Mouse (Mus musculus): ENCODE results near the gene Scn7a.

The Scn7a gene

GRCm38 (mm10) chr2:66784765-66785164, at the start of gene Scn7a:
Gene Scn7a, minus strand, starts transcription at chr2:66784914.
- in situ Hi-C loops (cut with MboI, MseI): no loop called here

GRCm38 (mm10) chr2:66827729-66828128, 43.0 kb upstream of the Scn7a start:
- in situ Hi-C loops (cut with MboI, MseI): no loop called here

GRCm38 (mm10) chr2:66819862-66820559, 35.3 kb upstream of the Scn7a start:
- in situ Hi-C loops (cut with MboI, MseI): no loop called here

DNA sequence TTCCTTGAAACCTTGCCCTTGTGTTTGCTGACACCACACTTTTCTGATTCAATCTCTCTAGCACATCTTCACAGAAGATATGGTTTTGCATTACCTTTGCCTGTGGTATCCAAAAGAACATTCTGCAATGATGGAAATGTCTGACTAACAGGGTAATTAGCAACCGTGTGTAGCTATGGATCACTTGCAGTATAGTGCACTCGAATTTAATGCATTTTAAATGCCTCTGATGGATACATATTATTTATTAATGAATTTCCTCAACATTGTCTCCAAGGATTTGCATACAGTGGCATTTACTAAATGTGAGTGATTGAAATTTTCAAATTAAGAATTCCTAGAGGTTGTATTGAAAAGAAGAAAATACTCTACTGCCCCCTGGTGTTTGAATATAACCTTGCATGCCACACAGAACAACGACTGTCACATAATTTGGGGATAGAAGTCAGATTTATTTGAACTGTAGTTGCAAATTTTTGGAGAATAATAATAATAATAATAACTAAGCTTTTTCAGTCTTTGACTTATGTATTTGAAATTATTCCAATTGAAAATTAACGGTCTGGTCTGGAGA, 15.0 kb upstream of the Scn7a start:
- in situ Hi-C loops (cut with MboI, MseI): no loop called here

- in situ Hi-C loops (cut with MboI, MseI): no loop called here
Observed at GRCm38 (mm10) chr2:66797493-66797892, 12.8 kb upstream of the Scn7a start.

DNA sequence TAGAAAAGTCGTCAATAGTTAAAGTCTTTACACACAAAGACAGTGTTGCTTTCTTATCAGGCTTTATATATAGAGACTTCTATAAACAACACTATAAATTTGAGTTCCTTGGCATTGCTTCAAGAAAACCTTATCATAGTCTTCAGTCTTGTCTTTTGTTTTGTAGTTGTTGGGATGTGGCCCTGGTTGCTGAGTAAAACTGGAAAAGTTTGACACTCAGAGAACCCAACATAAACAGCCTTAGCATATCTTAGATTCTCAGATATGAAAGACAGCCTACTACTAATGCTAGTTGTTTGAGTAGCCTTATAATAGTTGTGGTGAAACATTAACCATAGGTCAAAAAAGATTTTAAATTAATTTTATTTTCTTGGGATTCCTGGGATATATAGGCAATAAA, 6.9 kb upstream of the Scn7a start:
- in situ Hi-C loops (cut with MboI, MseI): no loop called here

- in situ Hi-C loops (cut with MboI, MseI): no loop called here
Observed at GRCm38 (mm10) chr2:66780884-66781283, 3.8 kb downstream of the Scn7a start.

GRCm38 (mm10) chr2:66767980-66768379, 16.7 kb downstream of the Scn7a start:
- in situ Hi-C loops (cut with MboI, MseI): no loop called here

DNA sequence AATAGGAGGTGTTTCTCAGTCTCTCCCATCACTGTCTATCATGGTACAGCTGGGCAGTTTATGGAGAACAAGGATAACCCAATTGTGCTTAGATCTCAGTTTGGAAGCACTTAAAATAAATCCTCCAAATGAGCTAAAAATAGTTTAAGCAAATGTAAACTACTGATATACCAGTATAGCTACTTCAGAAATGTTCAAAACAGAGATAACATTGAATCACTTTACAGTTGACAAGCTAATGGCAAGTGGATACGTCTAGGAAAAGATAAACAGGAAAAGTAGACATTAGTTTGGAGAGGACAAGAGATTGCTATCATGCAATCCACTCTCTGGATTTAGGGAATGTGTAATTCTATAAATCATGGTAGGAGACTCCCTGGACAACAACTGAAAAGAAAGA, 19.5 kb downstream of the Scn7a start:
- in situ Hi-C loops (cut with MboI, MseI): no loop called here

GRCm38 (mm10) chr2:66762905-66763304, 21.8 kb downstream of the Scn7a start:
- in situ Hi-C loops (cut with MboI, MseI): no loop called here

DNA sequence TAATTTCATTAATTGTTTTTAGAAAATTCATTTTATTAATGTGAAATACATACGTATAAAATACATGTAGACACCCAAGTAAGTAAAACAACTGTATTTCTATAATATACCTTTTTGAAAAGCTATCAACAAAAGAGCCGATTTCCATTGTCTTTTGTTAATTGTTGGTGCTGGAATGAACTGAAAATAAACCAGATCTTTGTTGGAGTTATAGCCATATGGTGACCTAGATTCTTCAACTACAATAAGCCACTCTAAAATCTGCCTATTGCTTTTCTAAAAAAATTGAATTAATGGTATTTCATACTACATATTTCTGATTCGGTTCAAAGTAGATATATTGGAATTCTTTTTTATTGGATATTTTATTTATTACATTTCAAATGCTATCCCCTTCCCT, 56.7 kb downstream of the Scn7a start:
- in situ Hi-C loops (cut with MboI, MseI): no loop called here

DNA sequence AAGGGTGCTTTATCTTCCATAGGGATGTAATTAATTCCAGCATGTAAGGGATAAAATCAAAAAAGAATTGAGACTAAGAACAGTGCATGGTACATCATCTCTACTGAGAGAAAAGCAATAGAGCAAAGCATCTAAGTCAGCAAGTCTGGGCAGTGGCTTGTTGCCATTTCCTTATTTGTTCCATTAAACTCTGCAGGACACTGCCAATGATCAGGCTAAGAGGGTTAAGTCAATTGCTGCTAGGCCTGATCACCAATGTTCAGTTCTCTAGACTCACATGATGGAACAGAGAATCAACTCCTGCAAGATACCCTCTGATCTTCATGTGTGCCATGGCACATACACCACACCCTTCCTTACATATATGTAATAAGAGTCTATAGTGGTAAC, 57.1 kb downstream of the Scn7a start:
- in situ Hi-C loops (cut with MboI, MseI): no loop called here

- in situ Hi-C loops (cut with MboI, MseI): no loop called here
Observed at GRCm38 (mm10) chr2:66726878-66727584, 57.7 kb downstream of the Scn7a start.

DNA sequence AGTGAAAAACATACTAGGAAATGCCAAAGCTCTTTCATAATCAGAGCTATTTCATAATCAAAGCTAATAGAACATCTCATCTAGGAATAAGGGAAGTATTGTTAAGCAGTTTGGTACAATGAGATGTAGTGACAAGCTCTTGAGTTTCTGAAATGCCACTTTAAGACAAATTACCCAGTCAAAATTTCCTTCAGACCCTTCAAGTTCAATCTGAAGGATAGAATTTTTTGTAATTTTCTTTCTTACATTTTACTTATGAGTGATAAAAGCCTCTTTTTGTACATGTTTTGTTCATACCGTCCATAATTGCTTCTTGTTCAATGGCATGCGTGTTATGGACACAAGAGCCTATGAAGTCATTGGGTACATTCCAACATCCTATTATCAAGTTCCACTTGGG, 72.6 kb downstream of the Scn7a start:
- in situ Hi-C loops (cut with MboI, MseI): no loop called here

- in situ Hi-C loops (cut with MboI, MseI): no loop called here
Observed at GRCm38 (mm10) chr2:66692300-66692699, 92.4 kb downstream of the Scn7a start.

DNA sequence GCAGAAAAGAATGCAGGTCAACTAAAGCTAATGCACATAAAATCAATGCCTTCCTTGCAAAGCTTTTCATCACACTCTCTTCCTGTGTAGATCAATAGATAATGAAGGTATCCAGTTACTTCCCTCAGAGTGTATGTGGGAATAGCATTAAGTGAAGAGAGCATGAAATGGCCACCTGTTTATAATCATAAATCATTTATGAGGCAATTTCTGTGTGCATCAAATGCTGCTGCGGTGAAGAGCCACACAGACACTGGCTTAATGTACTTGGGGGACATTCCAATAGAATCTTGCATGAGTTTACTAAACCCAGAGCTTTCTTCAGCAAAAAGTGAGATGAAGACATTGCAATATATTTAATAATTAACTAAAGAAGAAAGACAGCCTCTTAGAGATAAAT, 122.7 kb downstream of the Scn7a start:
- in situ Hi-C loops (cut with MboI, MseI): no loop called here

DNA sequence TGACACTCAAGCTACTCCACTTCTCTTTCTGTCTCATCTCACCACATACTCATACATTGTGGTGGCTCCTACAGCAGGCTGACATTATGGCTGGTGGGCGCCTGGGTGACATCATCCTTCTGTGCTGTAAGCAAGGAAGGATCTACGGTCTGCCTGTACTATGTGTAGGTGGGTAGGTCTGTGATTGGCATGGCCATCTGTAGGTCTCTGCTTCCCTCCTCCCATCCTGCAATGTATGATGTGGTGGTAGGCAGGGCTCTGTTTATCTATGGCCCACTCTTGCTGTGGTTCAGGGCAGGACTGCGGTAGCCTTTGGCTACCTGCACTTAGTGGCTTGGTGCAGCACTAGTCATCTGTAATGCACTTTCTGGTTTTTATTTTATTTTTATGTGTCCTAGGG, 128.3 kb downstream of the Scn7a start:
- in situ Hi-C loops (cut with MboI, MseI): no loop called here

DNA sequence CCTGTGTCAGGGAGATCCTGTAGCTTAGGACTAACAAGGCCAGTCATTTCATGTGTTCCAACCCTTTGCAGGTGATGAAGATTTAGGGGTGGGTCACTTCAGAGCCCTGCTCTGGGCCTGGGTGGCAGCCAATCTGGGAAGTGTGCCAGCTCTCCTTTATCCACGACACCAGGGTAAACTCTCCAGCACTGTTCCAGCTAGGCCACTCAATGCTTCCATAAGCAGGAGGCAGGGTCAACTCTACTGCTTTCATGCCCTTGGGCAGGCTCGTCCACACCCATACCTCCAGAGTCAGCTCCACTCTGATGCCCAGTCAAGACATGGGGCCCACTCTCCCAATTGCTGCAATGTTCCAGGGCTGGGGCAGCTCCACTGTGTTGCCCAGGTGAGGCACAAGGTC, 129.3 kb downstream of the Scn7a start:
- in situ Hi-C loops (cut with MboI, MseI): no loop called here

DNA sequence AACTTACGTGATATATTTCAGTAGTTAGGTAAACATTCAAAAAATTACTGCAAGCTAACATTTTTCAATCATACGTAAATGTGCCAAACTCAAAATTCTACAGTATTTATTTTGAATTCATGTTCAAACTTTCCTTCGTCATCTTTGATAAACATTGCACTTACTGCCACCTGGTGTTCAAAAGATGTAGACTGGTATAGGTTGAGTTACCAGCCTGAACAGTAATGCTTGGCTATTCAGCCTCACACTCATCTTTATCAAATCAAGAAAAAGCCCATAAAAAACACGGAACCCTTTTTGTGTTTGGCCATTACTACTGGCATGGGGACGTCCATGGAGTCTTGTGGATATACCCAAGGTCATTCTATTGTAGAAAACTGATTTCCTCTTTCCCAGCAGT, 140.3 kb downstream of the Scn7a start:
- in situ Hi-C loops (cut with MboI, MseI): loop anchor here (10.0 kb wide), 1 partner anchor 660 kb away; no protein-coding TSS in a partner anchor

DNA sequence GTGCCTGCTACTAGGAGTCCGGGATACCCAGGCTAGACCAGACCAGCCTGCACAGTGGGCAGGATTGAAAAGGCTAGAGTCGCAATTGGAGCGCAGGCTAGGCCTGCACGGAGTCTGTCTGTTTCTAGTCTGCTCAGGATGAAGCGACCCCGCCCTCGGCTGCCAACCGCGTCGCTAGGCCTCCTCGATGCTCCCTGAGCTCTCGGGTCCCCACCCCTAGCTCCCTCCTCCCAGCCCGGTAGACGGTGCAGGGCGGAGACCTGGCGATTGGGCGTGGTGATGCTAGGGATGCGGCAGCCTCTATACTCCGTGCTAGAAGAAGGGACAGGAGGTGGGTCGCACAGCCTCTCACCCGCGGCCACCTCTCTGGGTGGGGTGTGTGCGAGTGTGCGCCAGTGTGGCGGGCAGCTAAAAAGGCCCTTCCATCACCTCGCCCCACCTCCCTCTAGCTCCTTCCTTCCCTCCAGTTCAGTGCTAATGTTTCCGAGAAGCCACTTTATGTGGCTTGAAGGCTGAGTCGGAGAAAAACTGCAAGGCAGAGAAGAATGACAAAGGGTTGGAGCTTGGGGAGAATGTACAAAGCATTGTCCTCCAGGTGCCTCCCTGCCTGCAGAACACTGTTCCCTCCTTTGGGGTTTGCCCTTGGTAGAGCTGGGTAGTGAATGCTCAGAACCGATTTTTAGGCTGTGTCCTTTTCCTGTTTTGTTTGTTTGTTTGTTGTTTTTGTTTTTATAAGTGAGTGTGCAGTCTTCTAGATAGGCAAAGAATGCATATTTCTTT, 149.9 kb downstream of the Scn7a start, which contains the start of gene Scn9a:
Gene Scn9a (minus strand): TSS at position 383 of the 780 bp plus-strand sequence.
- in situ Hi-C loops (cut with MboI, MseI): no loop called here

- in situ Hi-C loops (cut with MboI, MseI): no loop called here
Observed at GRCm38 (mm10) chr2:66632728-66633127, 152.0 kb downstream of the Scn7a start.

Data from T-helper 1 cell (primary cell).